Mouse (Mus musculus) CH12.LX (cell line): ENCODE measurements around the gene Mylk3. TPM values are rescaled to one million over a fixed set of nuclear protein-coding genes. Genes with fewer than 3 reads are reported as not detected.
A peak's percentile ranks its signal among the peaks of the same experiment; 100 is the strongest.

Source experiments
- DNase-seq: peaks from one replicate; pipeline ENCODE4 v3.0.0-alpha.2; 2013; ENCODE audit errors: extremely low read depth
- H3K27ac ChIP-seq: 2 replicates; pipeline ENCODE4 v1.5.1; 2012; ENCODE audit warnings: low read depth, mild to moderate bottlenecking, control low read depth, moderate library complexity; ENCODE audit not compliant: insufficient read depth
- H3K27me3 ChIP-seq: replicated peaks from 2 replicates; pipeline ENCODE3; 2012; ENCODE audit warnings: inconsistent platforms
- H3K36me3 ChIP-seq, 2 experiments: replicated peaks in 1 of 2; 2 replicates each; pipeline versions ENCODE3 to v1.6.1; 2012; ENCODE audit warnings: inconsistent platforms in 1 of 2, low read length in 1 of 2, mild to moderate bottlenecking in 1 of 2, mixed read lengths in 1 of 2, moderate library complexity in 1 of 2; ENCODE audit not compliant: control insufficient read depth in 1 of 2, insufficient read depth in 1 of 2
- H3K4me1 ChIP-seq, 2 experiments: 2 replicates each; pipeline ENCODE4 v1.6.1; 2012; ENCODE audit warnings: inconsistent platforms in 1 of 2, moderate library complexity in 1 of 2; ENCODE audit not compliant: insufficient read depth in 2 of 2, control insufficient read depth in 1 of 2
- H3K4me2 ChIP-seq: 2 replicates; pipeline ENCODE4 v1.6.1; 2012; ENCODE audit warnings: low read depth, mild to moderate bottlenecking, control low read depth; ENCODE audit not compliant: poor library complexity, insufficient read depth, severe bottlenecking
- H3K4me3 ChIP-seq, 3 experiments: fragments of 150-350 bp in 1 of 3; sonication (generic) in 1 of 3; replicated peaks in 1 of 3; 2 replicates each; pipeline versions ENCODE3 to v1.5.1; 2011 to 2012; ENCODE audit warnings: low read depth in 2 of 3, low read length in 2 of 3, mild to moderate bottlenecking in 2 of 3, moderate library complexity in 2 of 3, control low read depth in 1 of 3, improper control_type of control experiment in 1 of 3, inconsistent platforms in 1 of 3, mixed read lengths in 1 of 3; ENCODE audit not compliant: poor library complexity in 1 of 3
- H3K79me2 ChIP-seq: replicated peaks from 2 replicates; pipeline ENCODE4 v1.6.1; 2012; ENCODE audit warnings: mild to moderate bottlenecking, moderate library complexity; ENCODE audit not compliant: control insufficient read depth, poor library complexity, insufficient read depth, severe bottlenecking; ENCODE audit errors: extremely low read depth
- H3K9ac ChIP-seq: 2 replicates; pipeline ENCODE4 v1.6.1; 2012; ENCODE audit warnings: low read depth, mild to moderate bottlenecking, control low read depth, moderate library complexity; ENCODE audit not compliant: insufficient read depth
- H3K9me3 ChIP-seq: replicated peaks from 2 replicates; pipeline ENCODE3; 2012; ENCODE audit warnings: low read length, inconsistent platforms, mixed read lengths
- BHLHE40 ChIP-seq: IDR thresholded peaks from 2 replicates; pipeline ENCODE4 v1.6.1; 2011; ENCODE audit warnings: mild to moderate bottlenecking, low read depth, low read length, improper control_type of control experiment
- CHD1 ChIP-seq: IDR thresholded peaks from 2 replicates; pipeline ENCODE4 v1.6.1; 2012; ENCODE audit warnings: low read depth, low read length, improper control_type of control experiment, inconsistent platforms
- CHD2 ChIP-seq: IDR thresholded peaks from 2 replicates; pipeline ENCODE4 v1.6.1; 2011; ENCODE audit warnings: low read length, improper control_type of control experiment
- CTCF ChIP-seq, 2 experiments: IDR thresholded peaks in 1 of 2; conservative IDR thresholded peaks in 1 of 2; 2 replicates each; pipeline ENCODE4 v1.5.1; 2011 to 2012; ENCODE audit warnings: low read depth in 2 of 2, low read length in 2 of 2, improper control_type of control experiment in 1 of 2, inconsistent platforms in 1 of 2, mild to moderate bottlenecking in 1 of 2, moderate library complexity in 1 of 2
- E2F4 ChIP-seq: IDR thresholded peaks from 2 replicates; pipeline ENCODE4 v1.6.1; 2011; ENCODE audit warnings: low read depth, low read length, improper control_type of control experiment; ENCODE audit not compliant: insufficient replicate concordance
- ELF1 ChIP-seq: IDR thresholded peaks from 2 replicates; pipeline ENCODE4 v1.6.1; 2014; ENCODE audit warnings: low read depth, mild to moderate bottlenecking, inconsistent platforms, low read length, improper control_type of control experiment
- EP300 ChIP-seq: IDR thresholded peaks from 2 replicates; pipeline ENCODE4 v1.6.1; 2011; ENCODE audit warnings: low read length, improper control_type of control experiment
- ETS1 ChIP-seq: conservative IDR thresholded peaks from 2 replicates; pipeline ENCODE4 v1.6.1; 2012; ENCODE audit warnings: low read depth, mild to moderate bottlenecking, inconsistent platforms, low read length, improper control_type of control experiment, moderate library complexity
- GABPA ChIP-seq: IDR thresholded peaks from 2 replicates; pipeline ENCODE4 v1.6.1; 2012; ENCODE audit warnings: low read depth, low read length, improper control_type of control experiment, inconsistent platforms; ENCODE audit not compliant: insufficient replicate concordance
- HCFC1 ChIP-seq: IDR thresholded peaks from 2 replicates; pipeline ENCODE4 v1.6.1; 2012; ENCODE audit warnings: low read depth, mild to moderate bottlenecking, inconsistent platforms, low read length, improper control_type of control experiment
- IRF4 ChIP-seq: IDR thresholded peaks from 2 replicates; pipeline ENCODE4 v1.6.1; 2014; ENCODE audit warnings: low read depth, mild to moderate bottlenecking, inconsistent platforms, low read length, improper control_type of control experiment
- JUN ChIP-seq: IDR thresholded peaks from 2 replicates; pipeline ENCODE4 v1.6.1; 2011; ENCODE audit warnings: low read depth, mild to moderate bottlenecking, low read length, improper control_type of control experiment, moderate library complexity; ENCODE audit not compliant: insufficient read depth
- JUND ChIP-seq: conservative IDR thresholded peaks from 2 replicates; pipeline ENCODE4 v1.6.1; 2011; ENCODE audit warnings: low read depth, low read length, improper control_type of control experiment
- KAT2A ChIP-seq: IDR thresholded peaks from 2 replicates; pipeline ENCODE4 v1.6.1; 2012; ENCODE audit warnings: low read length, improper control_type of control experiment, inconsistent platforms; ENCODE audit not compliant: insufficient replicate concordance
- MAFK ChIP-seq: IDR thresholded peaks from 2 replicates; pipeline ENCODE4 v1.6.1; 2011; ENCODE audit warnings: low read length, improper control_type of control experiment; ENCODE audit not compliant: insufficient replicate concordance
- MAX ChIP-seq: IDR thresholded peaks from 2 replicates; pipeline ENCODE4 v1.6.1; 2011; ENCODE audit warnings: low read length, improper control_type of control experiment
- MAZ ChIP-seq: IDR thresholded peaks from 2 replicates; pipeline ENCODE4 v1.6.1; 2012; ENCODE audit warnings: low read depth, mild to moderate bottlenecking, inconsistent platforms, low read length, improper control_type of control experiment, moderate library complexity
- MEF2A ChIP-seq: IDR thresholded peaks from 2 replicates; pipeline ENCODE4 v1.6.1; 2014; ENCODE audit warnings: low read depth, mild to moderate bottlenecking, inconsistent platforms, low read length, improper control_type of control experiment, borderline replicate concordance
- MXI1 ChIP-seq: IDR thresholded peaks from 2 replicates; pipeline ENCODE4 v1.6.1; 2011; ENCODE audit warnings: mild to moderate bottlenecking, low read depth, low read length, improper control_type of control experiment
- MYC ChIP-seq: IDR thresholded peaks from 2 replicates; pipeline ENCODE4 v1.6.1; 2011; ENCODE audit warnings: low read depth, mild to moderate bottlenecking, improper control_type of control experiment, low read length
- NELFE ChIP-seq: IDR thresholded peaks from 2 replicates; pipeline ENCODE4 v1.6.1; 2011; ENCODE audit warnings: low read depth, low read length, improper control_type of control experiment
- NRF1 ChIP-seq: IDR thresholded peaks from 2 replicates; pipeline ENCODE4 v1.6.1; 2014; ENCODE audit warnings: low read depth, mild to moderate bottlenecking, inconsistent platforms, low read length, improper control_type of control experiment, moderate library complexity
- PAX5 ChIP-seq: IDR thresholded peaks from 2 replicates; pipeline ENCODE4 v1.6.1; 2012; ENCODE audit warnings: low read length, inconsistent platforms, mixed read lengths
- POLR2A ChIP-seq: IDR thresholded peaks from 2 replicates; pipeline ENCODE4 v1.6.1; 2011; ENCODE audit warnings: low read depth, mild to moderate bottlenecking, improper control_type of control experiment, low read length
- POLR2AphosphoS2 ChIP-seq: IDR thresholded peaks from 2 replicates; pipeline ENCODE4 v1.6.1; 2011; ENCODE audit warnings: low read depth, low read length, improper control_type of control experiment
- RAD21 ChIP-seq: IDR thresholded peaks from 2 replicates; pipeline ENCODE4 v1.6.1; 2011; ENCODE audit warnings: low read depth, mild to moderate bottlenecking, low read length, improper control_type of control experiment, moderate library complexity
- RCOR1 ChIP-seq: conservative IDR thresholded peaks from 2 replicates; pipeline ENCODE4 v1.6.1; 2012; ENCODE audit warnings: low read depth, mild to moderate bottlenecking, inconsistent platforms, low read length, improper control_type of control experiment
- SIN3A ChIP-seq: IDR thresholded peaks from 2 replicates; pipeline ENCODE4 v1.6.1; 2012; ENCODE audit warnings: low read length, improper control_type of control experiment, inconsistent platforms
- SMC3 ChIP-seq: IDR thresholded peaks from 2 replicates; pipeline ENCODE4 v1.6.1; 2011; ENCODE audit warnings: low read depth, low read length, improper control_type of control experiment
- TBP ChIP-seq: conservative IDR thresholded peaks from 2 replicates; pipeline ENCODE4 v1.6.1; 2011; ENCODE audit warnings: low read depth, low read length, improper control_type of control experiment
- TCF12 ChIP-seq: IDR thresholded peaks from 2 replicates; pipeline ENCODE4 v1.6.1; 2014; ENCODE audit warnings: low read depth, mild to moderate bottlenecking, inconsistent platforms, low read length, improper control_type of control experiment
- UBTF ChIP-seq: IDR thresholded peaks from 2 replicates; pipeline ENCODE4 v1.6.1; 2012; ENCODE audit warnings: low read depth, mild to moderate bottlenecking, inconsistent platforms, low read length, improper control_type of control experiment, moderate library complexity
- USF1 ChIP-seq: IDR thresholded peaks from 2 replicates; pipeline ENCODE4 v1.6.1; 2014; ENCODE audit warnings: low read depth, mild to moderate bottlenecking, inconsistent platforms, low read length, improper control_type of control experiment
- USF2 ChIP-seq: conservative IDR thresholded peaks from 2 replicates; pipeline ENCODE4 v1.6.1; 2011; ENCODE audit warnings: low read depth, low read length, improper control_type of control experiment
- ZC3H11A ChIP-seq: IDR thresholded peaks from 2 replicates; pipeline ENCODE4 v1.6.1; 2012; ENCODE audit warnings: low read depth, mild to moderate bottlenecking, inconsistent platforms, low read length, improper control_type of control experiment
- ZKSCAN1 ChIP-seq: IDR thresholded peaks from 2 replicates; pipeline ENCODE4 v1.6.1; 2012; ENCODE audit warnings: low read depth, inconsistent platforms, low read length, improper control_type of control experiment, borderline replicate concordance
- ZMIZ1 ChIP-seq: IDR thresholded peaks from 2 replicates; pipeline ENCODE4 v1.6.1; 2012; ENCODE audit warnings: low read depth, mild to moderate bottlenecking, inconsistent platforms, low read length, improper control_type of control experiment
- ZNF384 ChIP-seq: IDR thresholded peaks from 2 replicates; pipeline ENCODE4 v1.6.1; 2012; ENCODE audit warnings: low read depth, low read length, improper control_type of control experiment, inconsistent platforms
- dilution Hi-C: fragments of 300-500 bp; cut with MboI; formaldehyde crosslinking; loops from 2 replicates; pipeline ENCODE4 v1.14.3; 2020; ENCODE audit warnings: low sequenced_read_pairs; ENCODE audit not compliant: extremely low pct_unique_long_range_greater_than_20kb, extremely low pct_ligation_motif_present
- in situ Hi-C: fragments of 300-500 bp; cut with MboI; formaldehyde crosslinking; loops from 3 replicates; pipeline ENCODE4 v1.14.3; 2019; ENCODE audit warnings: low sequenced_read_pairs, low pct_ligation_motif_present, low pct_unique_long_range_greater_than_20kb, mixed read lengths
- polyA plus RNA-seq: library from polyadenylated mRNA; unstranded; fragments of >175 nt; gene quantifications from 2 replicates; pipeline ENCODE4 v1.2.1, GENCODE M21; 2012; ENCODE audit warnings: low read depth; ENCODE audit not compliant: insufficient read length
- total RNA-seq, 2 experiments: library from RNA; depleted of rRNA; stranded (reverse); fragments of 300-350 nt in 1 of 2; fragments of >200 nt in 1 of 2; gene quantifications; 2 replicates each; pipeline ENCODE4 v1.2.3; 2012 to 2014

Gene Mylk3
- total and polyA plus RNA-seq, 3 experiments: 0.07 to 0.08 TPM; not detected in 1

DNA sequence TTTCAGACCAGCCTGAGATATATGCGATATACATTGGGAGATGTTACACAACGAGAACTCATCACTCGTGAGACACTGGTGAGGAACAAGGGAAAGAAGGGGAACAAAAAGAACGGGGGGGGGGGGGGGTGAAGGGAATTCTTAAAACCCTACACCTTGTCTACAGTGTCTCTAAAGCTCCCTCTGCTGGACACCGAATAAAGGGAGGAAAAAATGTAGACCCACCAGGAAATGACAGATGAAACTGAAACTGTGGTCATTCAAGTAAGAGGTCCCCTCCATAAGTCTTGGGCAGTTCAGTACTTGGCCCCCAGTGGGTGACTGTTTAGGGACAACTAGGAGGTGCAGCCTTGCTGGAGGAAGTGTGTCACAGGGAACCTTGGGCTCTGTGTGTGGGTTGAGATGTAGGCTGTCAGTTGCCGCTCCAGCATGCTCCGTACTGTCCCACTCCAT is 21.9 kb upstream of the Mylk3 start:
- peak overlapping the region; percentile 51 for H3K27ac ChIP-seq
- peaks cover 2 to 17% of the 10 kb centered on the region in 2 experiments for H3K36me3 ChIP-seq
- no peak for TF ChIP-seq ZMIZ1
- peak; percentile 52; the same call in 1 of the 2 replicates for TF ChIP-seq TCF12
- TF ChIP-seq POLR2AphosphoS2: no peak
- no peak for TF ChIP-seq NRF1
- peak; percentile 48 for TF ChIP-seq SMC3
- peak; percentile 66; the same call in 1 of the 2 replicates for TF ChIP-seq MYC
- TF ChIP-seq MEF2A: peak; percentile 55
- 0 out of 2 replicates have a peak, but pooled peaks have one; percentile 47 for TF ChIP-seq SIN3A
- TF ChIP-seq RAD21: peak; percentile 44
- peak; percentile 87 for TF ChIP-seq ZNF384
- TF ChIP-seq MAX: no peak
- TF ChIP-seq CHD1: no peak
- peak; percentile 44; the same call in 1 of the 2 replicates for TF ChIP-seq NELFE
- no peak for TF ChIP-seq PAX5
- TF ChIP-seq TBP: no peak
- no peak for TF ChIP-seq CHD2
- no peak for TF ChIP-seq ZC3H11A
- TF ChIP-seq MAFK: 0 out of 2 replicates have a peak, but pooled peaks have one; percentile 30
- peak; percentile 42 to 75; a peak in 3 of 4 replicates for TF ChIP-seq CTCF (conservative IDR thresholded peaks at IDR 0.05 in 1 of 2, IDR thresholded peaks at IDR 0.05 in 1 of 2; ENCODE audit: low read depth in 2 of 2, low read length in 2 of 2)
- 0 out of 2 replicates have a peak, but pooled peaks have one; percentile 38 for TF ChIP-seq RCOR1
- TF ChIP-seq ETS1: peak; percentile 41; the same call in 1 of the 2 replicates
- TF ChIP-seq IRF4: peak; percentile 90
- TF ChIP-seq USF2: no peak
- TF ChIP-seq BHLHE40: 0 out of 2 replicates have a peak, but pooled peaks have one; percentile 23
- peak; percentile 68; the same call in 1 of the 2 replicates for TF ChIP-seq EP300
- TF ChIP-seq HCFC1: peak; percentile 40; the same call in 1 of the 2 replicates
- TF ChIP-seq E2F4: 0 out of 2 replicates have a peak, but pooled peaks have one; percentile 21
- no peak for TF ChIP-seq JUND
- TF ChIP-seq KAT2A: no peak
- no peak for TF ChIP-seq POLR2A
- peak; percentile 60; the same call in 1 of the 2 replicates for TF ChIP-seq MAZ
- TF ChIP-seq UBTF: no peak
- TF ChIP-seq JUN: 0 out of 2 replicates have a peak, but pooled peaks have one; percentile 24
- peak; percentile 54; the same call in 1 of the 2 replicates for TF ChIP-seq MXI1
- TF ChIP-seq ELF1: peak; percentile 60; the same call in 1 of the 2 replicates
- no peak for TF ChIP-seq USF1
- TF ChIP-seq GABPA: no peak
- TF ChIP-seq ZKSCAN1: no peak
- in situ Hi-C loops (no loop called here), dilution Hi-C loops (no loop called here)
- H3K4me3 ChIP-seq: peak overlapping the region in 2 of 3 experiments; percentile 21 to 24
- peak overlapping the region; percentile 70 for H3K4me2 ChIP-seq
- H3K9ac ChIP-seq: peak overlapping the region; percentile 12; the same call in 1 of the 2 replicates
- peak; percentile 82 for DNase-seq
- H3K27me3 ChIP-seq: no peaks in the 10 kb centered on the region
- H3K9me3 ChIP-seq: no peaks in the 10 kb centered on the region
- H3K79me2 ChIP-seq: no peaks in the 10 kb centered on the region
- H3K4me1 ChIP-seq: peaks cover 4 to 6% of the 10 kb centered on the region in 2 experiments
